Mouse (Mus musculus): ENCODE results near the gene Lhfpl3. TPM values are rescaled to one million over a fixed set of nuclear protein-coding genes. Genes with fewer than 3 reads are reported as not detected.

Lhfpl3 gene
- total RNA-seq (2023): not detected

GRCm38 (mm10) chr5:22745885-22746532 is at the start of gene Lhfpl3:
Gene Lhfpl3, plus strand, starts transcription at chr5:22746059.

Other genes starting within 250 kb of the Lhfpl3 start
- 10 to 100 TPM; 23.4 to 25.0 TPM for gene Orc5, start 195.6 kb upstream of the Lhfpl3 start, total RNA-seq (2023)